Mouse (Mus musculus) embryonic facial prominence, embryonic 15.5 days (tissue): ENCODE data around the gene Foxn2. TPM values are rescaled to one million over a fixed set of nuclear protein-coding genes. Genes with fewer than 3 reads are reported as not detected.

Experiments used
- ATAC-seq: fragments of 200-750 bp; cut with Nextera tagmentation; 2 replicates; pipeline ENCODE4 v1.8.0; 2017; ENCODE audit warnings: low read depth, moderate TSS enrichment; ENCODE audit not compliant: insufficient number of reproducible peaks, low FRiP score, low TSS enrichment
- H3K27ac ChIP-seq: fragments of 300-500 bp; sonication (generic); replicated peaks from 2 replicates; pipeline ENCODE4 v1.5.1; 2015; ENCODE audit warnings: mild to moderate bottlenecking, inconsistent platforms
- H3K27me3 ChIP-seq: fragments of 300-500 bp; sonication (generic); 2 replicates; pipeline ENCODE4 v1.6.1; 2015; ENCODE audit warnings: inconsistent platforms
- H3K36me3 ChIP-seq: fragments of 300-500 bp; sonication (generic); 2 replicates; pipeline ENCODE4 v1.6.1; 2015; ENCODE audit warnings: mild to moderate bottlenecking, inconsistent platforms
- H3K4me1 ChIP-seq: fragments of 300-500 bp; sonication (generic); 2 replicates; pipeline ENCODE4 v1.6.1; 2015; ENCODE audit warnings: inconsistent platforms
- H3K4me2 ChIP-seq: fragments of 300-500 bp; sonication (generic); replicated peaks from 2 replicates; pipeline ENCODE4 v1.6.1; 2015; ENCODE audit warnings: mild to moderate bottlenecking, inconsistent platforms
- H3K4me3 ChIP-seq: fragments of 300-500 bp; sonication (generic); replicated peaks from 2 replicates; pipeline ENCODE4 v1.5.1; 2015; ENCODE audit warnings: mild to moderate bottlenecking, inconsistent platforms
- H3K9ac ChIP-seq: fragments of 300-500 bp; sonication (generic); 2 replicates; pipeline ENCODE4 v1.6.1; 2015; ENCODE audit warnings: inconsistent platforms
- H3K9me3 ChIP-seq: fragments of 300-500 bp; sonication (generic); replicated peaks from 2 replicates; pipeline ENCODE4 v1.6.1; 2016; ENCODE audit warnings: inconsistent platforms
- WGBS: fragments of 180-500 bp; shearing (Covaris S2); methylation state at CpG from one replicate; pipeline ENCODE4 v1.1.7; 2015; 5-methylcytosine and 5-hydroxymethylcytosine counted together
- polyA plus RNA-seq: library from polyadenylated mRNA; unstranded; fragments of >200 nt; fragmentation: Nextera tagmentation; extraction: Ambion mirVana; gene quantifications from 2 replicates; pipeline ENCODE4 v1.2.1, GENCODE M21; 2015

Gene Foxn2
- polyA plus RNA-seq, 1 experiment from 2014 or later = 14.9 TPM

DNA sequence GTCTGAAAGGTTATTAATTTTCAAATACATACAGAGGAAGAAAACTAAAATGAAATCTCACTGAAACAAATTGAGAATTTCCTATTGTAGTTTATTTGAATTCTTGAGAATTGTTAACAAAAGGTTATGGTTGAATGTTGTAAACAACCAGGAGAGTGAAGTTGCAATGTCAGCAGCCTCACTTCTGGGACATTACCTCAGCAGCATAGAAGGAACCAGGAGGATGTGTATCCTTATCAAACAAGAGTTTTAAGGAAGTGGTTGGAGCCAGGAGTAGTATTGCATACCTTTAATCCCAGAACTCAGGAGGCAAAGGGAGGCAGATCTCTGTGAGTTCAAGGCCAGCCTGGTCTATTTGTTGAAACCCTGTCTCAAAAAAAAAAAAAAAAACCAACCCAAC lies 37.2 kb downstream of the Foxn2 start:
- Histone ChIP-seq H3K27me3 (no peaks in the 10 kb centered on the region), H3K36me3 (no peaks in the 10 kb centered on the region; the same call in 1 of the 2 replicates), H3K27ac (no peak overlapping the region), H3K4me3 (no peak overlapping the region), H3K9me3 (no peaks in the 10 kb centered on the region), H3K9ac (no peak overlapping the region), H3K4me1 (no peaks in the 10 kb centered on the region), H3K4me2 (no peak overlapping the region)
- ATAC-seq = no peak

DNA sequence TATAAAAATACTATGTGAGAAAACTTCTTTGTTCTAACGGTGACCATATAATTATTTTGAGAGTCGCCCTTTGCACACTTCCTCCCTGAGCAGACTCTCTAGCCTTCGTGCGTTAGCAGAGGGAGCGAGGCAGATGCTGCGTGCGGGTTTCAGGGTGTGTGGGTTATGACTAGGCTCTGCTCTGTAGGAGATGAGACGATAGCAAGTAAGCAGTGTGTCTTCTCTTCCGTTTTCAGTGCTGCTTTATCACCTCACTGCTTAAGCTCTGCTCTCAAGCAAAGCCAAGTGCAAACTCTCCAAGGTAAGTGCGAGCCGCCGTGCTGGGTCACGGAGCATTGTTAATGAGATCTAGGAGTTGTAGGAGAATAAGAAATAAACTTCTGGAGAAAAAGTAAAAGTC lies 38.5 kb downstream of the Foxn2 start:
- no peak overlapping the region for H3K4me3 ChIP-seq
- H3K36me3 ChIP-seq = no peaks in the 10 kb centered on the region; the same call in 1 of the 2 replicates
- no peaks in the 10 kb centered on the region for H3K27me3 ChIP-seq
- no peaks in the 10 kb centered on the region for H3K9me3 ChIP-seq
- no peaks in the 10 kb centered on the region for H3K4me1 ChIP-seq
- ATAC-seq = no peak
- no peak overlapping the region for H3K9ac ChIP-seq
- WGBS = 88% methylated on average over 13 of the region's 13 CpGs
- no peak overlapping the region for H3K4me2 ChIP-seq
- H3K27ac ChIP-seq = no peak overlapping the region

DNA sequence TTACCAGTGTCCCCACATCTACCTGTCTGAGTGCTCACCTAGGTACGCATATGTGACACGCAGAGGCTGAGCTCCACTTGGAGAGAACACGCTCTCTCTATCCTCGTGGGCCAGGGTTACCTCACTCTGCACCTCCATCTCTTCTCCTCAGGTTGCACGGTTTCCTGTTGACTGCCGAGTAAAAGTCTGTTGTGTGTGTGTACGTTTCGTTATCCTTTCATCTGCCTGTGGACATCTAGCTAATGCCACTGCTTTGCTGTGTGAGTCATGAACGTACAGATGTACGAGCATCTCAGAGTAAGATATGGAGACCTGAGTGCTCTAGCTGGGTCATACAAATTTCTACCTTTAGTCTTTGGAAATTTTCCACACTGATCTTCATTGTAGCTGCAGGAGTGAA lies 39.9 kb downstream of the Foxn2 start:
- 86% methylated on average over 10 of the region's 10 CpGs for WGBS
- H3K4me1 ChIP-seq = no peaks in the 10 kb centered on the region
- no peaks in the 10 kb centered on the region for H3K27me3 ChIP-seq
- ATAC-seq = no peak
- no peak overlapping the region for H3K4me2 ChIP-seq
- H3K36me3 ChIP-seq = no peaks in the 10 kb centered on the region; the same call in 1 of the 2 replicates
- H3K4me3 ChIP-seq = no peak overlapping the region
- H3K9me3 ChIP-seq = no peaks in the 10 kb centered on the region
- H3K27ac ChIP-seq = no peak overlapping the region
- H3K9ac ChIP-seq = no peak overlapping the region

DNA sequence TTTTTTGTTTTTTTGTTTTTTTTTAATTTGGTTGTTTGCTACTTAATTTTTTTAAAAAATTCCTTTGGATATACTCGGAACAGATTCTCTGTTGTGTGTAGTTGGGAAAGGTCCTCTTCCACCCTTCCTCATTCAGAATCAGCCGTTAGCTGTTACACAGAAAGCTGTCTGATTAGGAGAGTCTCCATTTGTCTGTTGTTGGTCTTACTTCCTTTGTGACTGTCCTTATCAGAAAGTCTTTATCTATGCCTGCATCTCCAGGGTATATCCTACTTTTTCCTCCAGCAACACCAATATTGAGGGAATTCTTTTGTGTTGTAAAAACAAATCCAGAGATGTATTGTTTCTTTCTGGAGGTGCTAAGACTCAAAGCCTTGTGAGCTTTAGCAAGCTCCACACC lies 40.6 kb downstream of the Foxn2 start:
- Histone ChIP-seq H3K36me3 (no peaks in the 10 kb centered on the region; the same call in 1 of the 2 replicates), H3K4me1 (no peaks in the 10 kb centered on the region), H3K4me3 (no peak overlapping the region), H3K27me3 (no peaks in the 10 kb centered on the region), H3K9ac (no peak overlapping the region), H3K9me3 (no peaks in the 10 kb centered on the region), H3K4me2 (no peak overlapping the region), H3K27ac (no peak overlapping the region)
- no peak for ATAC-seq
- WGBS = 75% methylated on average over 2 of the region's 2 CpGs

DNA sequence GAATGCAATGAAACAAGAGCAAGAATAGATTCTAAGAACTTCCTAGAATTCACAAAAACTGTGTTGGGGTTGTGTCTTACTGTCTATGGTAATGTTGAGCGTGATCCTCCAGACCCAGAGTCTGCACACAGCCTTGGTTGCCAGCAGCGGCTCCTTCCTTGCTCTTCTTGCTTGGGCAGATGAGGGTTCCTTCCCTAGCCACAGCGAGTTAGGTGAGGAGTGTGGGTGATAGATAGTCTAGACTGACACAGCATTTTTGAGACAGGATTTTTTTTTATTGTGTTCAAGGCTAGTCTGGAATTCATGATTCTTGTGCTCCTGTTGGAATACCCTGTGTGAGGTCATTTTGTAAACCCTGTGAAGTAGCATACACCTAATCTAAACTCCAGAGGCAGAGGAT lies 41.1 kb downstream of the Foxn2 start:
- no peak overlapping the region for H3K4me2 ChIP-seq
- no peaks in the 10 kb centered on the region for H3K9me3 ChIP-seq
- no peak overlapping the region for H3K27ac ChIP-seq
- 91% methylated on average over 3 of the region's 3 CpGs for WGBS
- no peak overlapping the region for H3K9ac ChIP-seq
- H3K27me3 ChIP-seq = no peaks in the 10 kb centered on the region
- H3K4me1 ChIP-seq = no peaks in the 10 kb centered on the region
- H3K4me3 ChIP-seq = no peak overlapping the region
- peaks cover 4% of the 10 kb centered on the region for H3K36me3 ChIP-seq
- ATAC-seq = no peak

DNA sequence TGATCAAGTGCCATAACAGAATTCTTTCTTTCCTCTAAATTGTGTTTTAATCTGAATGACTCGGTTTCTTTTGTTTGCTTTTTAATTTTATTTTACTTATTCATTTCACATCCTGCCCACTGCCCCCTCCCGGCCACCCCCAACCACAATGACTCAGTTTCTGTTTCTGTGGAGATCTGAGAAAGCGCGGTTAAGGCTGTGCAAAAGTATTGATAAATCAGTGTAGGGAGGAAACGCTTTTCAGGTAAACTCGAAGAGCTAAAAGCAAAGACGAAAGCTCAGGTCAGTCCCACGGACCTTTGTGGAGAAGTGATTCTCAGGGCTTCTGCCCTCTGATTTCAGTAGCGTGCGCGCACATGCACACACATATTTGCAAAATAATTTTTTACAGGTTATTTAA lies 44.0 kb downstream of the Foxn2 start:
- H3K27me3 ChIP-seq = no peaks in the 10 kb centered on the region
- H3K36me3 ChIP-seq = peaks cover 7% of the 10 kb centered on the region; the same call in 1 of the 2 replicates
- no peak overlapping the region for H3K27ac ChIP-seq
- no peaks in the 10 kb centered on the region for H3K4me1 ChIP-seq
- no peaks in the 10 kb centered on the region for H3K9me3 ChIP-seq
- ATAC-seq = no peak
- no peak overlapping the region for H3K4me2 ChIP-seq
- no peak overlapping the region for H3K9ac ChIP-seq
- no peak overlapping the region for H3K4me3 ChIP-seq
- 92% methylated on average over 11 of the region's 11 CpGs for WGBS

DNA sequence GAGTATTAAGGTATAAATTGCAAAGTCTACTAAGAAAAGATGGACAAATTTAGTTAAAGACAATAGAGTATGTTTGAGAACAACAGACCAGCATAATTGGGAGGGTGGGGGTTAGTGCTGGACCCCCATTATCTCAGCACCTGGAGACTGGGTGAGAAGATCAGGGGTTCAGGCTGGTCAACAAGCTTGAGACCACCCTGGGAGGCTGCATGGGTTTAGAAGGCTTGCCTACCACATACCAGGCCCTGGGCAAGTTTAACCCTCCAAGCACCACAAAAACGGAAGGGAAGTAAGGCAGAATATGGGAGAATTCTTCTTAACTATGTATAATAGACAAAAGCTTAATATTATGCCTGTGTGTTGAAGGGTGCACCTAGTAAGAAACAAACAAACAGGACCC lies 44.4 kb downstream of the Foxn2 start:
- Histone ChIP-seq H3K4me3 (no peak overlapping the region), H3K27ac (no peak overlapping the region), H3K9me3 (no peaks in the 10 kb centered on the region), H3K4me2 (no peak overlapping the region), H3K4me1 (no peaks in the 10 kb centered on the region), H3K36me3 (peaks cover 7% of the 10 kb centered on the region; the same call in 1 of the 2 replicates), H3K9ac (no peak overlapping the region), H3K27me3 (no peaks in the 10 kb centered on the region)
- ATAC-seq = no peak
- WGBS = 91% methylated on average over 1 of the region's 1 CpGs

DNA sequence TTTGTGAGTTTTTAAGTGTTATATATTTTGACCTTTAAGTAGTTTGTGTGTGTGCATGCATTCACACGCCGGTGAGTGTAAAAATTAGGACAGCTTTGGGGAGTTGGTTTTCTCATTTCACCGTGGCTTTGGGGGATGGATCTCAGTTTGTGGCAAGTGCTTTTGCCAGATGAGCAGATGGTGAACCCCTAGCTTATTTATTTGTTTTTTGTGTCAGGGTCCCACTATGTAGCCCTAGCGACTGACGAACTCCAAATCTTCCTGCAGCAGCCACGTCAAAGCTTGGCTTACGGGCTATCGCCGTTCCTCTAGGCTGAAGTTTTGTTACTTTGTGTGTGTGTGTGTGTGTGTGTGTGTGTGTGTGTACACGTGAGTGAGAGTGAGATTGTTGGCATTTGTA lies 50.0 kb downstream of the Foxn2 start:
- H3K27me3 ChIP-seq = no peaks in the 10 kb centered on the region
- no peak overlapping the region for H3K4me2 ChIP-seq
- H3K9me3 ChIP-seq = peaks cover 5% of the 10 kb centered on the region; the same call in 1 of the 2 replicates
- H3K36me3 ChIP-seq = peaks cover 22% of the 10 kb centered on the region
- 91% methylated on average over 10 of the region's 10 CpGs for WGBS
- no peak overlapping the region for H3K4me3 ChIP-seq
- 0 out of 2 replicates have a peak, but pooled peaks cover 5% of the 10 kb centered on the region for H3K4me1 ChIP-seq
- H3K9ac ChIP-seq = no peak overlapping the region
- ATAC-seq = no peak
- H3K27ac ChIP-seq = no peak overlapping the region

DNA sequence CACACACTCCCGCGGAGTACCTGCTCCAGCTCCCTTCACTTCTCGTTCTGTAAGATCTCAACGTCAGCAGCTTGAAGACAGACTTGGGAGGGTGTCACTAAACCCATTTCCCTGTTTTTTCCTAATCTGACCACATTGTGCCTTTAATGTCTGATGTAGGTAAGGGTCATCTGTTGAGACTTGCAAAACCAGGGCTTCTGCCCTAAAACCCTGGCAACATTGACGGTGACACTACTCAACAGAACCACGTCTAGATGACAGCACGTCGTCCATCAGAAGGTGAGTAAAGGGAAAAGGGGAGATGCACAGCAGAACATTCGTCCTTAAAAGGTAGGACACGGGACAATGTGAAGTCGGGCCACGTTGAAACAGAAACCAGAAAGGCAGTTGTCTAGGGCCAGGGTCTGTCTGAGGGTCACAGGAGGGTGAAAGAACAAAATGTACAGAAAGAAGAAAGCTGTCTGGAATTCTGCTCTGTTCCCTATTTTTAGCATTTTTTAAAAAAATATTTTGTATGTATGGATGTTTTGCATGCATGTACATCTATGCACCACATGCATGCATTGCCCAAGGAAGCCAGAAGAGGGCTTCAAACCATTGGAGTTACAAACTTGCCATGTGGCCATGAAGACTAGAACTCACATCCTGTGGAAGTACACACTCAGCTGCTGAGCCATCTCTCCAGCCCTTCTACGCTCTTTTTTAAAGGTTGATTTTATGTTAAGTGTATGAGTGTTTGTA lies 51.0 kb downstream of the Foxn2 start:
- Histone ChIP-seq H3K27ac (no peak overlapping the region), H3K4me3 (no peak overlapping the region), H3K9ac (no peak overlapping the region), H3K27me3 (no peaks in the 10 kb centered on the region), H3K4me1 (0 out of 2 replicates have a peak, but pooled peaks cover 5% of the 10 kb centered on the region), H3K4me2 (no peak overlapping the region), H3K9me3 (peaks cover 5% of the 10 kb centered on the region; the same call in 1 of the 2 replicates), H3K36me3 (peaks cover 18% of the 10 kb centered on the region)
- no peak for ATAC-seq
- 96% methylated on average over 13 of the region's 13 CpGs for WGBS

DNA sequence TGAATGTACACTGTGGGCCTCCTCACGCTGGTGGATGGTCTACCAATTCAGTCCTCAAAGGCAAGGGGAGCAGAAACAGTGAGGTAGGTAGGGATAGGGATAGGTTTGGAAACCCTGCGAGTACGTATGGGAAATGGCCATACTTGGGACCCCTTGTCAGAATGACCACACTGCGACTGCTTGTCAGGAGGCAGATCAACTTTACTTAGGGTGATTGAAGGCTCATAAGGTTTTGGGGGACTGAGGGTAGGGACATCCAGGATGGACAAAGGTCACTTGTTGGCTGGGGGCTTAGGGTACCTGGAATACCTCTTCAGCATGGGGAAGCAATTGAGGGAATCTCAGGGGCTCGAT lies 51.6 kb downstream of the Foxn2 start:
- no peak for ATAC-seq
- H3K4me1 ChIP-seq = 0 out of 2 replicates have a peak, but pooled peaks cover 5% of the 10 kb centered on the region
- no peak overlapping the region for H3K4me2 ChIP-seq
- H3K9ac ChIP-seq = no peak overlapping the region
- H3K9me3 ChIP-seq = peaks cover 5% of the 10 kb centered on the region; the same call in 1 of the 2 replicates
- H3K36me3 ChIP-seq = peaks cover 14% of the 10 kb centered on the region
- H3K4me3 ChIP-seq = no peak overlapping the region
- no peak overlapping the region for H3K27ac ChIP-seq
- 92% methylated on average over 5 of the region's 5 CpGs for WGBS
- no peaks in the 10 kb centered on the region for H3K27me3 ChIP-seq

DNA sequence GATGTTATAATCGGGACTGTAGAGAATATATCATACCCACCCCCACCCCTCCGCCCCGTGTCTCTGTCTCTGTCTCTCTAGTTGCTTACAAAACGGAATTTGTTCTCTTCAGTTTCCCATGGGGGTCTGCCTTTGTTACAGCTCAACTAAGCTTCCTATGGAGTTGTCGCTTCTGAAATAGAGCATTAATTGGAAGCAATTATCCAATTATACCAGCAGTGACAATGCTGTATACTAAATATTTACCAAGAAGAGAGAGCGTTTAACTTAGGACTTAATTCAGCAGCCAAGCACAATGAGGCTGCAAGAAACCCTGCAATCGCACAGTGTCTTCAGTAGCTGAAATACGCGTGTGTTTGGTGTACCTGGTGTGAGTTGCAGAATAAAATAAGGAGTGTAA lies 53.0 kb downstream of the Foxn2 start:
- H3K27ac ChIP-seq = no peak overlapping the region
- H3K36me3 ChIP-seq = peaks cover 14% of the 10 kb centered on the region
- H3K4me1 ChIP-seq = 0 out of 2 replicates have a peak, but pooled peaks cover 5% of the 10 kb centered on the region
- H3K4me2 ChIP-seq = no peak overlapping the region
- H3K9ac ChIP-seq = no peak overlapping the region
- no peaks in the 10 kb centered on the region for H3K27me3 ChIP-seq
- ATAC-seq = no peak
- peaks cover 5% of the 10 kb centered on the region; the same call in 1 of the 2 replicates for H3K9me3 ChIP-seq
- H3K4me3 ChIP-seq = no peak overlapping the region
- 64% methylated on average over 9 of the region's 9 CpGs for WGBS
